Mouse (Mus musculus): ENCODE measurements around the gene Efemp2. TPM values are rescaled to one million over a fixed set of nuclear protein-coding genes. Genes with fewer than 3 reads are reported as not detected.

Gene Efemp2
- polyA plus RNA-seq, 1 experiment from 2014 or later: 118 TPM

GRCm38 (mm10) chr19:5516906-5517505, 43.3 kb downstream of the Efemp2 start:
- no peaks in the 10 kb centered on the region for H3K36me3 ChIP-seq
- no peak overlapping the region for H3K9ac ChIP-seq
- H3K4me3 ChIP-seq (replicated peaks): no peak overlapping the region
- H3K4me2 ChIP-seq (replicated peaks): no peak overlapping the region
- no peak for ATAC-seq
- no peaks in the 10 kb centered on the region for H3K9me3 ChIP-seq
- WGBS: 75% methylated on average over 8 of the region's 8 CpGs
- no peaks in the 10 kb centered on the region for H3K27me3 ChIP-seq (replicated peaks)
- H3K4me1 ChIP-seq (replicated peaks): peaks cover 13% of the 10 kb centered on the region; the same call in 1 of the 2 replicates
- no peak overlapping the region for H3K27ac ChIP-seq

- no peaks in the 10 kb centered on the region for H3K9me3 ChIP-seq
- no peak overlapping the region for H3K9ac ChIP-seq
- H3K27ac ChIP-seq: no peak overlapping the region
- 87% methylated on average over 3 of the region's 3 CpGs for WGBS
- no peak overlapping the region for H3K4me2 ChIP-seq (replicated peaks)
- peak; percentile 66 for ATAC-seq
- no peaks in the 10 kb centered on the region for H3K36me3 ChIP-seq
- H3K4me3 ChIP-seq (replicated peaks): no peak overlapping the region
- peaks cover 13% of the 10 kb centered on the region; the same call in 1 of the 2 replicates for H3K4me1 ChIP-seq (replicated peaks)
- no peaks in the 10 kb centered on the region for H3K27me3 ChIP-seq (replicated peaks)
These were observed 45.0 kb downstream of the Efemp2 start for GRCm38 (mm10) chr19:5518721-5519120.

GRCm38 (mm10) chr19:5525204-5525603, 51.5 kb downstream of the Efemp2 start:
- H3K4me3 ChIP-seq (replicated peaks): no peak overlapping the region
- 67% methylated on average over 5 of the region's 5 CpGs for WGBS
- H3K4me2 ChIP-seq (replicated peaks): no peak overlapping the region
- H3K27ac ChIP-seq: no peak overlapping the region
- ATAC-seq: no peak
- H3K9me3 ChIP-seq: no peaks in the 10 kb centered on the region
- H3K36me3 ChIP-seq: no peaks in the 10 kb centered on the region
- no peak overlapping the region for H3K9ac ChIP-seq
- H3K4me1 ChIP-seq (replicated peaks): peaks cover 4% of the 10 kb centered on the region; the same call in 1 of the 2 replicates
- H3K27me3 ChIP-seq (replicated peaks): no peaks in the 10 kb centered on the region

- peak overlapping the region; percentile 91 for H3K27ac ChIP-seq
- no peaks in the 10 kb centered on the region for H3K27me3 ChIP-seq (replicated peaks)
- H3K4me2 ChIP-seq (replicated peaks): peak overlapping the region; percentile 63
- H3K4me3 ChIP-seq (replicated peaks): peak overlapping the region; percentile 26
- H3K9me3 ChIP-seq: no peaks in the 10 kb centered on the region
- peaks cover 12% of the 10 kb centered on the region; the same call in 1 of the 2 replicates for H3K4me1 ChIP-seq (replicated peaks)
- no peaks in the 10 kb centered on the region for H3K36me3 ChIP-seq
- peak; percentile 98 for ATAC-seq
- WGBS: 14% methylated on average over 20 of the region's 20 CpGs
- peak overlapping the region; percentile 20; the same call in 1 of the 2 replicates for H3K9ac ChIP-seq
These were observed 55.8 kb downstream of the Efemp2 start for GRCm38 (mm10) chr19:5529325-5530137.

GRCm38 (mm10) chr19:5530138-5530524, 56.4 kb downstream of the Efemp2 start:
- no peak; the same call in 1 of the 2 replicates for ATAC-seq
- Histone ChIP-seq H3K36me3 (no peaks in the 10 kb centered on the region), H3K9me3 (no peaks in the 10 kb centered on the region), H3K4me2 (replicated peaks) (peak overlapping the region; percentile 63), H3K27me3 (replicated peaks) (no peaks in the 10 kb centered on the region), H3K4me1 (replicated peaks) (peaks cover 12% of the 10 kb centered on the region; the same call in 1 of the 2 replicates), H3K9ac (no peak overlapping the region), H3K27ac (peak overlapping the region; percentile 91), H3K4me3 (replicated peaks) (no peak overlapping the region; the same call in 1 of the 2 replicates)
- 54% methylated on average over 7 of the region's 7 CpGs for WGBS

Other genes with a start within 250 kb of the Efemp2 start
- gene Pacs1, start 200.8 kb upstream of the Efemp2 start, polyA plus RNA-seq (2015; fragmentation: Nextera tagmentation; extraction: Ambion mirVana): 15.6 and 15.8 TPM in 2 replicates
- 282 and 289 TPM in 2 replicates for gene Sf3b2, start 178.5 kb upstream of the Efemp2 start, polyA plus RNA-seq (2015; fragmentation: Nextera tagmentation; extraction: Ambion mirVana)
- gene Gal3st3, start 175.6 kb upstream of the Efemp2 start, polyA plus RNA-seq (2015; fragmentation: Nextera tagmentation; extraction: Ambion mirVana): 2.1 and 2.4 TPM in 2 replicates
- not detected in 2 replicates for gene Catsper1, start 138.2 kb upstream of the Efemp2 start, polyA plus RNA-seq (2015; fragmentation: Nextera tagmentation; extraction: Ambion mirVana)
- gene Cst6, start 124.4 kb upstream of the Efemp2 start, polyA plus RNA-seq (2015; fragmentation: Nextera tagmentation; extraction: Ambion mirVana): 15.9 and 19.8 TPM in 2 replicates
- gene Eif1ad, start 107.2 kb upstream of the Efemp2 start, polyA plus RNA-seq (2015; fragmentation: Nextera tagmentation; extraction: Ambion mirVana): 53.9 and 58.2 TPM in 2 replicates
- 474 and 479 TPM in 2 replicates for gene Banf1, start 106.8 kb upstream of the Efemp2 start, polyA plus RNA-seq (2015; fragmentation: Nextera tagmentation; extraction: Ambion mirVana)
- 61.2 and 66.4 TPM in 2 replicates for gene Sart1, start 85.3 kb upstream of the Efemp2 start, polyA plus RNA-seq (2015; fragmentation: Nextera tagmentation; extraction: Ambion mirVana)
- gene Tsga10ip, start 71.4 kb upstream of the Efemp2 start, polyA plus RNA-seq (2015; fragmentation: Nextera tagmentation; extraction: Ambion mirVana): 4.3 and 10.8 TPM in 2 replicates
- 198 and 200 TPM in 2 replicates for gene Drap1, start 49.0 kb upstream of the Efemp2 start, polyA plus RNA-seq (2015; fragmentation: Nextera tagmentation; extraction: Ambion mirVana)
- gene AI837181, start 48.8 kb upstream of the Efemp2 start, polyA plus RNA-seq (2015; fragmentation: Nextera tagmentation; extraction: Ambion mirVana): 42.6 and 45.8 TPM in 2 replicates
- gene Fosl1, start 26.4 kb upstream of the Efemp2 start, polyA plus RNA-seq (2015; fragmentation: Nextera tagmentation; extraction: Ambion mirVana): not detected in 2 replicates
- gene Ccdc85b, start 16.1 kb upstream of the Efemp2 start, polyA plus RNA-seq (2015; fragmentation: Nextera tagmentation; extraction: Ambion mirVana): 8.2 and 8.7 TPM in 2 replicates
- 95.1 and 99.4 TPM in 2 replicates for gene Fibp, start 13.3 kb upstream of the Efemp2 start, polyA plus RNA-seq (2015; fragmentation: Nextera tagmentation; extraction: Ambion mirVana)
- 2.1 and 2.9 TPM in 2 replicates for gene Ctsw, start 5.4 kb upstream of the Efemp2 start, polyA plus RNA-seq (2015; fragmentation: Nextera tagmentation; extraction: Ambion mirVana)
- 29.5 and 29.8 TPM in 2 replicates for gene Mus81, start 14.4 kb downstream of the Efemp2 start, polyA plus RNA-seq (2015; fragmentation: Nextera tagmentation; extraction: Ambion mirVana)
- 2,332 and 2,514 TPM in 2 replicates for gene Cfl1, start 16.5 kb downstream of the Efemp2 start, polyA plus RNA-seq (2015; fragmentation: Nextera tagmentation; extraction: Ambion mirVana)
- not detected in 2 replicates for gene 1700020D05Rik, start 29.8 kb downstream of the Efemp2 start, polyA plus RNA-seq (2015; fragmentation: Nextera tagmentation; extraction: Ambion mirVana)
- gene Snx32, start 36.6 kb downstream of the Efemp2 start, polyA plus RNA-seq (2015; fragmentation: Nextera tagmentation; extraction: Ambion mirVana): 7.2 and 8.0 TPM in 2 replicates
- 19.3 TPM in 2 replicates for gene Ovol1, start 86.7 kb downstream of the Efemp2 start, polyA plus RNA-seq (2015; fragmentation: Nextera tagmentation; extraction: Ambion mirVana)
- 7.9 and 9.9 TPM in 2 replicates for gene Ap5b1, start 94.1 kb downstream of the Efemp2 start, polyA plus RNA-seq (2015; fragmentation: Nextera tagmentation; extraction: Ambion mirVana)
- 128 and 149 TPM in 2 replicates for gene Rnaseh2c, start 127.9 kb downstream of the Efemp2 start, polyA plus RNA-seq (2015; fragmentation: Nextera tagmentation; extraction: Ambion mirVana)
- gene Kat5, start 136.3 kb downstream of the Efemp2 start, polyA plus RNA-seq (2015; fragmentation: Nextera tagmentation; extraction: Ambion mirVana): 44.1 and 47.3 TPM in 2 replicates
- 43.0 and 43.3 TPM in 2 replicates for gene Rela, start 163.5 kb downstream of the Efemp2 start, polyA plus RNA-seq (2015; fragmentation: Nextera tagmentation; extraction: Ambion mirVana)
- gene Sipa1, start 189.8 kb downstream of the Efemp2 start, polyA plus RNA-seq (2015; fragmentation: Nextera tagmentation; extraction: Ambion mirVana): 21.5 and 23.8 TPM in 2 replicates
- 33.7 and 36.3 TPM in 2 replicates for gene Map3k11, start 214.8 kb downstream of the Efemp2 start, polyA plus RNA-seq (2015; fragmentation: Nextera tagmentation; extraction: Ambion mirVana)
- 16.3 and 16.8 TPM in 2 replicates for gene Pcnx3, start 215.0 kb downstream of the Efemp2 start, polyA plus RNA-seq (2015; fragmentation: Nextera tagmentation; extraction: Ambion mirVana)
- gene Kcnk7, start 230.4 kb downstream of the Efemp2 start, polyA plus RNA-seq (2015; fragmentation: Nextera tagmentation; extraction: Ambion mirVana): 0.29 and 0.43 TPM in 2 replicates

Measured in intestine, embryonic 15.5 days (tissue).